Comparison of ENCODE assay signal across 15 mouse cellular contexts in genomic region chr5:139976584-139976983, GRCm38 (mm10).
"Had no signal": no experiment of that assay in that cellular context is flagged by ENCODE, and none has a peak within 500 bp of the region (broad histone marks: within the 10 kb centered on the region; RNA-seq: fewer than 3 reads in every experiment).

No protein-coding gene starts in this region.

- H3K4me2 ChIP-seq: neural tube, embryonic 15.5 days; stomach, embryonic 15.5 days had no signal

- H3K9ac ChIP-seq: neural tube, embryonic 15.5 days; stomach, embryonic 15.5 days had no signal

- H3K36me3 ChIP-seq: stomach, embryonic 15.5 days had no signal

- H3K27ac ChIP-seq: neural tube, embryonic 15.5 days; stomach, embryonic 15.5 days; stomach, postnatal 0 days had no signal

- H3K4me1 ChIP-seq: stomach, embryonic 15.5 days had no signal

- H3K4me3 ChIP-seq: neural tube, embryonic 15.5 days; stomach, embryonic 15.5 days had no signal

- H3K9me3 ChIP-seq: neural tube, embryonic 15.5 days; stomach, embryonic 15.5 days had no signal

- DNase-seq: retina, postnatal 1 day; right cerebral cortex, adult 18-20 months; right cerebral cortex, postnatal 14 days; right cerebral cortex, postnatal 25 days; right cerebral cortex, postnatal 4 days; spleen, adult 18-20 months; thymus, adult 18-20 months; thymus, adult 2 months; thymus, postnatal 14 days; thymus, postnatal 25 days; thymus, postnatal 36 days; thymus, postnatal 4 days had no signal
